Mouse (Mus musculus) testis, postnatal 14 days (tissue): ENCODE data around the gene Vmn1r34.
"Not testable (repeated sequence)": the region's sequence is repeated elsewhere in the genome, so short reads cannot be mapped to it uniquely, and the experiment has no call there.

Experiments
- DNase-seq: peaks from one replicate; pipeline ENCODE4 v3.0.0; 2021; ENCODE audit warnings: low spot score

Vmn1r34 gene

GRCm38 (mm10) chr6:66643779-66644178, at the start of gene Vmn1r34:
Gene Vmn1r34, minus strand, starts transcription at chr6:66643879.
- DNase-seq = no peak

- no peak for DNase-seq
Measured at GRCm38 (mm10) chr6:66685806-66686205, 42.1 kb upstream of the Vmn1r34 start, which contains the start of gene Vmn1r35. Gene Vmn1r35, minus strand, starts transcription at chr6:66685906.

- DNase-seq = not testable (repeated sequence)
Measured at GRCm38 (mm10) chr6:66618182-66618581, 25.5 kb downstream of the Vmn1r34 start, which contains the start of gene Vmn1r33. Gene Vmn1r33, minus strand, starts transcription at chr6:66618282.

GRCm38 (mm10) chr6:66595804-66596203, 47.9 kb downstream of the Vmn1r34 start:
- no peak for DNase-seq
